Mouse (Mus musculus): ENCODE measurements at regions not wholly inside any gene's neighbourhood (a gene's known extent, or its start where the extent isn't known, plus 50 kb on each side); places are given as distances from the start of the nearest gene placed in this dataset.

DNA sequence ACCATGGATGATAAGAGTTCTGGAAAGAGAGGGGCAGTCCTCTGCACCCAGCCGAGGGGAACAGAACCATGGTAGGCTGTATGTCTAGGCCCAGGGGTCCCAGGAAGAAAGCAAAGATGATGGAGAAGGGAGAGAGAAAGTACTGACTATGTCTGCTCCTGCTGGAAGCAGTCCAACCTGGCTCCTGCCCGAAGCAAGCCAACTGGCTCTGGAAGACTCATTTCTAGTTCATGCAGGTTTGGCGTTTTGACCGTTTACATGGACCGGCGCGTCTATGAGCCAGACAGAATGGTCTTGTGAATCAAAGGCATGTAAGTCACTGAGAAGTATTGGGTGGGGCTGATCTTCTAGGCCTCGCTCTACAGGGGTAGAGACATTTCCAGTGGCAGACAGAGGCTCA lies 385.6 kb downstream of the Zfp536 start:
- H3K9ac ChIP-seq (ENCODE audit: low read depth, low read length) = no peak overlapping the region
- H3K36me3 ChIP-seq (ENCODE audit: control insufficient read depth, insufficient read depth, low read length) = no peaks in the 10 kb centered on the region
- DNase-seq (ENCODE audit: low spot score) = no peak
- 95% methylated on average over 8 of the region's 8 CpGs for WGBS
- no peak overlapping the region for H3K27ac ChIP-seq (ENCODE audit: low read depth, low read length)
- H3K9me3 ChIP-seq (ENCODE audit: control insufficient read depth, low read length) = no peaks in the 10 kb centered on the region
- H3K4me1 ChIP-seq (replicated peaks; ENCODE audit: control insufficient read depth, insufficient read depth, low read length) = no peaks in the 10 kb centered on the region
- H3K4me2 ChIP-seq (replicated peaks; ENCODE audit: low read depth, low read length) = no peak overlapping the region
- no peaks in the 10 kb centered on the region for H3K27me3 ChIP-seq (ENCODE audit: control insufficient read depth, insufficient read depth, low read length)
- ATAC-seq (ENCODE audit: low FRiP score) = no peak
- no peak overlapping the region for H3K4me3 ChIP-seq (ENCODE audit: low read depth, low read length)

DNA sequence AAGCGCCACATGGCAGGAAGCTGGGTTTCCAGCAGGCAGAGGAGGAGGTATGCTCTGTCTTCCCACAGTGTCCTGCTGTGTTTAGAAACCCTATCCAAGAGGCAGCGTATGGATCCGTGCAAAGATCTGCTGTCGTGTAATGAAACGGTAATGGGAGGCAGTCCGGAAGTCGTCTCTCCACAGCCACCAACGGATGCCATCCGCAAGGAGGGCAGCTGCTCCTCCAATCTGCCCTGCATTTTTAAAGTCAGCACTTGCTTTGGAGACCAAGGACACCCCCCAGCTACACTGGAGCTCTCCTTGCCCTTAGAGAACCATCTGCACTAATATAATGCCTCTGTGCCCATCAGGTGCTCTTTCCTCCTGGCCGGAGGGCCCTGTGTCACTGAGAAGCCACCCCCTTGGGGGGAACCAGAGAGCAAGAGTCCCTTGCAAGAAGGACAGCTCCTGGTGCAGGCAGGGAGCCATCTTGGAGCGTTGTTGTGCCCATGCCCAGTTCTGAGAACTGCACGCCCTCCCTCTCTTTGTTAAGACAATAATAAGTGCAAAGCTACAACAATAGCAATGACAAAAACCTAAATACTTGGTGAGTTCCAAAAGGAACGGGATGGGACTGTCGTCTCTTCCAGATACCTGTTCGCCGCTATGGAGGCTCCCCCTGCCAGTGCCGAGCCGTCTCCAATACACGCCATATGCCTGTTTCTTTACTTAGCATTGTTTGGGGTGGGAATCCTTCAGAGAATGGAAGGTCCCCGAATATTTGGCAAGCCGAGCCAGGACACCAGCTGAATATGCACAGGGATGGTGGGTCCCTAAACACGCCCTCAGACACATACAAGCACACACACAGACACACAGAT lies 384.4 kb downstream of the Zfp536 start:
- WGBS = 76% methylated on average over 22 of the region's 22 CpGs
- Histone ChIP-seq H3K9ac (ENCODE audit: low read depth, low read length) (no peak overlapping the region), H3K36me3 (ENCODE audit: control insufficient read depth, insufficient read depth, low read length) (no peaks in the 10 kb centered on the region), H3K4me1 (replicated peaks; ENCODE audit: control insufficient read depth, insufficient read depth, low read length) (no peaks in the 10 kb centered on the region), H3K4me3 (ENCODE audit: low read depth, low read length) (no peak overlapping the region), H3K9me3 (ENCODE audit: control insufficient read depth, low read length) (no peaks in the 10 kb centered on the region), H3K27ac (ENCODE audit: low read depth, low read length) (no peak overlapping the region), H3K27me3 (ENCODE audit: control insufficient read depth, insufficient read depth, low read length) (no peaks in the 10 kb centered on the region), H3K4me2 (replicated peaks; ENCODE audit: low read depth, low read length) (no peak overlapping the region)
- ATAC-seq (ENCODE audit: low FRiP score) (no peak), DNase-seq (ENCODE audit: low spot score) (no peak)

DNA sequence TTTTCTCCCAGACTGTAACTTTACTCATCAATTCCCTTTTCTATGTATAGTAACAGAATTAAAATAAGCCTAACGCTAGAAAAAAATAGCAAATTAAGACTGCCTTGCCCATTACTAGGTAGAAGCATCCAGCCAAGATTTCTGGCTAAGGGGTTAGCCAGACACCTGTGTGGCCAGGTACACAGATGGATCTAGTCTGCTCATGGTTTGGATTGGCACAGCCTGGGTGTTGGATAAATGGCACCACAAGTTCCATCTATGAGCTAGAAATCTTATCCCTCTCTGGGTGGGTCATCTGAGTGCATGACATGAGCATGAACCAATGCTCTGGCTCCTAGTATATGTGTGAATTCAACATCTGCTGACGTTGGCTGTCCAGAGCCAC lies 383.7 kb downstream of the Zfp536 start:
- Histone ChIP-seq H3K4me3 (ENCODE audit: low read depth, low read length) (no peak overlapping the region), H3K27ac (ENCODE audit: low read depth, low read length) (no peak overlapping the region), H3K9ac (ENCODE audit: low read depth, low read length) (no peak overlapping the region), H3K36me3 (ENCODE audit: control insufficient read depth, insufficient read depth, low read length) (no peaks in the 10 kb centered on the region), H3K4me2 (replicated peaks; ENCODE audit: low read depth, low read length) (no peak overlapping the region), H3K9me3 (ENCODE audit: control insufficient read depth, low read length) (no peaks in the 10 kb centered on the region), H3K27me3 (ENCODE audit: control insufficient read depth, insufficient read depth, low read length) (no peaks in the 10 kb centered on the region), H3K4me1 (replicated peaks; ENCODE audit: control insufficient read depth, insufficient read depth, low read length) (no peaks in the 10 kb centered on the region)
- no peak for ATAC-seq (ENCODE audit: low FRiP score)
- no peak for DNase-seq (ENCODE audit: low spot score)
- WGBS = 93% methylated on average over 2 of the region's 2 CpGs

DNA sequence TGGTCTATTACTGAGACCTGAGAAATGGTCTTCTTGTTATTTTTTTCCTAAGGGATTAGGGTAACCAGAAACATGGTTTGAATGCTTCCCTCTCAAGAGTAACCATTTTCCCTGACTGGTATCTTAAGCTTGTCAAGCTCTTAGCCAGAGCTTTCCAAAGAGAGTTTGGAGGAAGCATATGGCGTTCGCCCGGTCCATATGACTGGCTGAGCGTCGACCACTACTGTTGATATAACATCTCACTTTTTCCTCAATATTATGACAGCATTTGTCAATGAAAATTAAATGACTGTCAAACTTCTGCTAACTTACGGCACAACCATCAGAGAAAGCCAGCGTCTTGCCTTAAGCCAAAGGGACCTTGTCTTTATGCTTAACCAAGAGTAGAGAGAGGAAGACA lies 383.2 kb downstream of the Zfp536 start:
- H3K9me3 ChIP-seq (ENCODE audit: control insufficient read depth, low read length) = no peaks in the 10 kb centered on the region
- H3K9ac ChIP-seq (ENCODE audit: low read depth, low read length) = no peak overlapping the region
- no peak overlapping the region for H3K4me2 ChIP-seq (replicated peaks; ENCODE audit: low read depth, low read length)
- ATAC-seq (ENCODE audit: low FRiP score) (no peak), DNase-seq (ENCODE audit: low spot score) (no peak)
- 96% methylated on average over 7 of the region's 7 CpGs for WGBS
- H3K4me1 ChIP-seq (replicated peaks; ENCODE audit: control insufficient read depth, insufficient read depth, low read length) = no peaks in the 10 kb centered on the region
- H3K4me3 ChIP-seq (ENCODE audit: low read depth, low read length) = no peak overlapping the region
- no peaks in the 10 kb centered on the region for H3K27me3 ChIP-seq (ENCODE audit: control insufficient read depth, insufficient read depth, low read length)
- H3K36me3 ChIP-seq (ENCODE audit: control insufficient read depth, insufficient read depth, low read length) = no peaks in the 10 kb centered on the region
- H3K27ac ChIP-seq (ENCODE audit: low read depth, low read length) = no peak overlapping the region

DNA sequence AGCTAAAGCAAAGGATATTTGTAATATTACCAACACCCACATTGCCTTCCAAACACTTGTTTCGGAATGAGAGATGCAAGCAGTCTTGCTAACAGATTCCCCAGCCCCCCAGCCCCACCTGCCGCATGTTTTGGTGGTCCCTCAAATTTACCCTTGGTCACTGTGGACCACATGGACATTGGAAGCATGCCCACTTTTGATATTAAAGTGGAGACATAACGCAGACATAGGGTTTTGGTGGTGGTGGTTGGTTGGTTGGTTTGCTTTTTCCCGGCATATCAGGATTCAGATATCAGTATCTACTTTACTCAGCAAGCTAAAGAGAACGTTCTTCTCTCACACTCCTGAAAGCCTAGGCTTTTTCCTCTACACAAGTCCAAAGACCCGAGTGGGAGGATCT lies 381.3 kb downstream of the Zfp536 start:
- Histone ChIP-seq H3K27me3 (ENCODE audit: control insufficient read depth, insufficient read depth, low read length) (no peaks in the 10 kb centered on the region), H3K36me3 (ENCODE audit: control insufficient read depth, insufficient read depth, low read length) (no peaks in the 10 kb centered on the region), H3K27ac (ENCODE audit: low read depth, low read length) (no peak overlapping the region), H3K4me3 (ENCODE audit: low read depth, low read length) (no peak overlapping the region), H3K4me1 (replicated peaks; ENCODE audit: control insufficient read depth, insufficient read depth, low read length) (no peaks in the 10 kb centered on the region), H3K9me3 (ENCODE audit: control insufficient read depth, low read length) (no peaks in the 10 kb centered on the region), H3K9ac (ENCODE audit: low read depth, low read length) (no peak overlapping the region), H3K4me2 (replicated peaks; ENCODE audit: low read depth, low read length) (no peak overlapping the region)
- WGBS = 89% methylated on average over 6 of the region's 6 CpGs
- DNase-seq (ENCODE audit: low spot score) = no peak
- ATAC-seq (ENCODE audit: low FRiP score) = no peak

DNA sequence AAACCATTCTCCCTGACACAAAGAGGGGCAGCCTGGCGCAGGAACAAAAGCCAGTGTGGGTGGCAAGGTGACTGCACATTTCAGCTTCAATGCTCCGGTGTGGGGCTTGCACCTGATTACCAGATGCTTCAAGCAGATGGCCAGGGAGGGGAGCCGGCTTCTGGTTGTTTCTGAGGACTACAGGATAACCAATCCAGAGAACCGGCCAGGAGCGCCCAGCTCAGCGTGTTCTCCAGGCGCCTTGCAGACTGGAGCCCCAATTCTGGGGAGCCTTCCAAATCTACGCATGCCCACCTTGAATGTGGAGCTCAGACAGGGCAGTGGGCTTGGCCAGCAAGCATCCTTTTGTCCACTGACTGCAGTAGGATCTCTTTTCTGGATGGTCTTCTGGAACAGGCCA lies 380.8 kb downstream of the Zfp536 start:
- 85% methylated on average over 8 of the region's 8 CpGs for WGBS
- Histone ChIP-seq H3K36me3 (ENCODE audit: control insufficient read depth, insufficient read depth, low read length) (no peaks in the 10 kb centered on the region), H3K9ac (ENCODE audit: low read depth, low read length) (no peak overlapping the region), H3K27ac (ENCODE audit: low read depth, low read length) (no peak overlapping the region), H3K4me3 (ENCODE audit: low read depth, low read length) (no peak overlapping the region), H3K4me2 (replicated peaks; ENCODE audit: low read depth, low read length) (no peak overlapping the region), H3K4me1 (replicated peaks; ENCODE audit: control insufficient read depth, insufficient read depth, low read length) (no peaks in the 10 kb centered on the region), H3K9me3 (ENCODE audit: control insufficient read depth, low read length) (no peaks in the 10 kb centered on the region), H3K27me3 (ENCODE audit: control insufficient read depth, insufficient read depth, low read length) (no peaks in the 10 kb centered on the region)
- ATAC-seq (ENCODE audit: low FRiP score) (no peak), DNase-seq (ENCODE audit: low spot score) (no peak)

DNA sequence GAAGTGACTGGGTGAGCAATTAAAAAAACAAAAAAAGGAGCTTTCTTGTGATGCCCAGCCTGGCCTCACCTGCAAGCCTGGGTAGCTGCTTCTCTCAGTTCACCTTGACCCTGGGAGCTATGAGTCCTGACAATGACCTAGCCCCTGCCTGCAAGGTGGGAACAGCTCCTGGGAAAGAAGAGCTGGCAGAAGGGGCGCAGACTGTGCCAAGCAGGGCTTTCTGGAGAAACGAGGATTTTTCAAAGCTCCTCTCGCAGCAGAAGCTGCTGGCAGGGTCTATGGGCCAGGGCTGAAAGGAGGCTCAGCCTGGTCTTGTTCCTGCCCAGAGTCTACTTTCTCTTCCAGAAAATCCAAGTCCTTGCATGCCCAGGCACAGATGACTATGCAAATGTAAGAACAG lies 380.4 kb downstream of the Zfp536 start:
- no peak for DNase-seq (ENCODE audit: low spot score)
- Histone ChIP-seq H3K9ac (ENCODE audit: low read depth, low read length) (no peak overlapping the region), H3K27ac (ENCODE audit: low read depth, low read length) (no peak overlapping the region), H3K4me3 (ENCODE audit: low read depth, low read length) (no peak overlapping the region), H3K36me3 (ENCODE audit: control insufficient read depth, insufficient read depth, low read length) (no peaks in the 10 kb centered on the region), H3K27me3 (ENCODE audit: control insufficient read depth, insufficient read depth, low read length) (no peaks in the 10 kb centered on the region), H3K9me3 (ENCODE audit: control insufficient read depth, low read length) (no peaks in the 10 kb centered on the region), H3K4me2 (replicated peaks; ENCODE audit: low read depth, low read length) (no peak overlapping the region), H3K4me1 (replicated peaks; ENCODE audit: control insufficient read depth, insufficient read depth, low read length) (no peaks in the 10 kb centered on the region)
- WGBS = 92% methylated on average over 3 of the region's 3 CpGs
- ATAC-seq (ENCODE audit: low FRiP score) = no peak

DNA sequence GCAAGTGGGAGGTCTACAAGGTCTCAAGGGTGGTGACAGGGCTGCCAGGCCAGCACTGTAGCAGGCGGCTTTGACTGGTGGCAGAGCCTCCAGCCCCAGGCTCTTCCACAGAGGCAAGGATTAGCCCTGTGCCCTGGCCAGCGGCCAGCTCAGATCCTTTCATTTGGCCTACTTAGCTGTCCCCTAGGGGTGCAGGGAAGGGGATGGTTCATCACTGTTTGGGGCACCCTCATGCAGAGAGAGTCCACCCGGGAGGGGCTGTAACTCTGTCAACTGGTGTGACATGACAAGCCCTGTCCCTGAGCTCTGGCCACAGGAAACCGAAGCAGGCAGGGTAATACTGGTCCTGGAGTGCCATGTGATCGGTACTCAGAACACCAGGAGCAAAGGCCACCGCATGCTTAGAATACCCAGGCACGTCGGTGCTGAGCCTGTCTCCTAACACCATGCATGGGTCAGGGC lies 378.4 kb downstream of the Zfp536 start:
- 65% methylated on average over 8 of the region's 8 CpGs for WGBS
- ATAC-seq (ENCODE audit: low FRiP score) (no peak), DNase-seq (ENCODE audit: low spot score) (no peak)
- no peaks in the 10 kb centered on the region for H3K9me3 ChIP-seq (ENCODE audit: control insufficient read depth, low read length)
- no peaks in the 10 kb centered on the region for H3K4me1 ChIP-seq (replicated peaks; ENCODE audit: control insufficient read depth, insufficient read depth, low read length)
- H3K36me3 ChIP-seq (ENCODE audit: control insufficient read depth, insufficient read depth, low read length) = no peaks in the 10 kb centered on the region
- no peak overlapping the region for H3K4me2 ChIP-seq (replicated peaks; ENCODE audit: low read depth, low read length)
- no peak overlapping the region for H3K9ac ChIP-seq (ENCODE audit: low read depth, low read length)
- H3K27me3 ChIP-seq (ENCODE audit: control insufficient read depth, insufficient read depth, low read length) = no peaks in the 10 kb centered on the region
- H3K27ac ChIP-seq (ENCODE audit: low read depth, low read length) = no peak overlapping the region
- no peak overlapping the region for H3K4me3 ChIP-seq (ENCODE audit: low read depth, low read length)

DNA sequence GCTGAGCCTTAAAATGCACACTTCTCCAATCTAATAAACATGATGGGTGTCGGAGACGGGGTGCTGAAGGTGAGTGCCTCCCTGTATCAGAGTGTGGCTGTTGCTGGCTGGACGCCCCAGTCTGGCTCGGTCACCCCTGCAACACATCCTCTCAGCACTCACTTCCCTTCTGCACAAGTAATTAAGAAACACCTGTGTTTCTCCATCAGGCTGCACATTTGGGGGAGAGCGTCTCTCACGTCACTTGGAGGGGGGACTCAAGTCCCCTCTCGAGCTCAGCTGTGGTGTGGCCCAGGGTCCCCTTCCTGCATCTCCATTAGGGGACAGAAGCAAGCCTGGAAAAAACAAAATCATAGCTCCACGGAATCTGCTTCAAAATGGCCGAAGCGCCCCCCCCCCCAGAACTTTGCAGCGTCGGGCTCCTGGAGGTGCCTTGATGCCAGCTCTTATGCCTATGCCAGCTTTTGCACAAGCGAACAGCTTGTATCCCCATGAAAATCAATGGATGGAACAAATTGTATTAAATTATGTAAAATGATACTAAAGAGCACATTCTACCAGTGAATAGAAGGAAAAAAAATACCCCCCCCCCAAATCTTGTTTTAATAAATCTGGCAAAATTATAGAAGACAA lies 377.4 kb downstream of the Zfp536 start:
- Histone ChIP-seq H3K9ac (ENCODE audit: low read depth, low read length) (no peak overlapping the region), H3K4me1 (replicated peaks; ENCODE audit: control insufficient read depth, insufficient read depth, low read length) (no peaks in the 10 kb centered on the region), H3K27me3 (ENCODE audit: control insufficient read depth, insufficient read depth, low read length) (no peaks in the 10 kb centered on the region), H3K27ac (ENCODE audit: low read depth, low read length) (no peak overlapping the region), H3K36me3 (ENCODE audit: control insufficient read depth, insufficient read depth, low read length) (no peaks in the 10 kb centered on the region), H3K9me3 (ENCODE audit: control insufficient read depth, low read length) (no peaks in the 10 kb centered on the region), H3K4me2 (replicated peaks; ENCODE audit: low read depth, low read length) (no peak overlapping the region), H3K4me3 (ENCODE audit: low read depth, low read length) (no peak overlapping the region)
- ATAC-seq (ENCODE audit: low FRiP score) (no peak), DNase-seq (ENCODE audit: low spot score) (no peak)
- 88% methylated on average over 13 of the region's 13 CpGs for WGBS

Measured in hindbrain, embryonic 11.5 days (tissue).